Mouse (Mus musculus) C2C12 (cell line): Measurements from ENCODE around the gene Uap1l1.

Experiments
- CEBPB ChIP-seq: IDR thresholded peaks from one replicate; pipeline ENCODE4 v1.6.1; 2011; ENCODE audit warnings: low read depth, mild to moderate bottlenecking, control low read depth, moderate library complexity
- CTCF ChIP-seq: IDR thresholded peaks from one replicate; pipeline ENCODE4 v1.5.1; 2011; ENCODE audit not compliant: control insufficient read depth, insufficient read depth, insufficient read length
- MAX ChIP-seq: IDR thresholded peaks from one replicate; pipeline ENCODE4 v1.6.1; 2011; ENCODE audit warnings: mild to moderate bottlenecking, control low read depth
- MYOG ChIP-seq: IDR thresholded peaks from one replicate; pipeline ENCODE4 v1.6.1; 2011; ENCODE audit not compliant: control insufficient read depth, insufficient read length; ENCODE audit errors: extremely low read depth
- USF1 ChIP-seq: IDR thresholded peaks from one replicate; pipeline ENCODE4 v1.6.1; 2011; ENCODE audit warnings: low read depth, mild to moderate bottlenecking, control low read depth, moderate library complexity

DNA sequence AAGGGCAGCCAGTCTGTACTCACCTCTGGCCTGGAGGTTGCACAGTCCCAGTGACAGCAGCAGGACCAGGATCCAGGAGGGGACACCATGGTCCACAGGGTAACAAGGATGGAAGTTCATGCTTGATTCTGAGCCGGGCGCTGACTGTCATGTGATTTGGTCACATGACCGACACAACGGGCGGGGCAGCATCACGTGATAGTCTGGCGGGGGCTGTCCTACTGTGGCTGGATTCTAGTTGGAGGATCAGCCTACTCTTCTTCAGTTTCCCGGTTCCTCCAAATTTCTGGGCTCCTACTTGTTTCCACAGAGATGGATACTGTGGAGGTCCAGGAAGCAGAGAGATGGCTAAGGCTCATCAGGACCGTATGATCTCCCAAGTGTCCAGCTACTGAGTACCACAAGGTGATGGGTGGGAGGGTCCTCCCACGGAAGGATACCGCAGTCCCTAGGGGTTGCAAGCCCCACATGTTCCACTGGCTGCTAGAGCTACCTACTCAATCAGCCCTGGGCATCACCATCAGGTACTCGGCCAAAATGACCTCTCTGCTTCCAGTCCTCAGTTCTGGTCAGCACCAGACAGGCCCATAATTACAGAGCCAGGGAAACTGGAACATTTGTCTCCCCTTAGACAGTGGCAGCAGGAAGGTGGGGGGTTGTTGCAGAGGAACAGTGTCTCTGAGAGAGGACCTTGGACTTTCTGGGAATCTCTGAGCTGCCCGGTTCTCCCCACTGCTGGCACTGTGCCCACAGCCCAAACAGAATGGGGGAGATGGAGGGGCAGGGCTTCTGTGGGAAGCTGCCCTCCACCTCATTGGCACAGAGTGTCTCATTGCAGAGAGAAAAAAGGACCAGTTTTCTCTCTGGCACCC, 9.0 kb downstream of the Uap1l1 start, which contains the start of gene Dpp7:
- TF ChIP-seq CTCF (no peak), CEBPB (no peak), USF1 (peak; percentile 100), MYOG (no peak), MAX (peak; percentile 69)
